Mouse (Mus musculus) embryonic facial prominence, embryonic 15.5 days (tissue): ENCODE measurements around the gene Gstm1. TPM values are rescaled to one million over a fixed set of nuclear protein-coding genes. Genes with fewer than 3 reads are reported as not detected.

Experiments
- ATAC-seq: fragments of 200-750 bp; cut with Nextera tagmentation; 2 replicates; pipeline ENCODE4 v1.8.0; 2017; ENCODE audit warnings: low read depth, moderate TSS enrichment; ENCODE audit not compliant: insufficient number of reproducible peaks, low FRiP score, low TSS enrichment
- H3K27ac ChIP-seq: fragments of 300-500 bp; sonication (generic); replicated peaks from 2 replicates; pipeline ENCODE4 v1.5.1; 2015; ENCODE audit warnings: mild to moderate bottlenecking, inconsistent platforms
- H3K27me3 ChIP-seq: fragments of 300-500 bp; sonication (generic); 2 replicates; pipeline ENCODE4 v1.6.1; 2015; ENCODE audit warnings: inconsistent platforms
- H3K36me3 ChIP-seq: fragments of 300-500 bp; sonication (generic); 2 replicates; pipeline ENCODE4 v1.6.1; 2015; ENCODE audit warnings: mild to moderate bottlenecking, inconsistent platforms
- H3K4me1 ChIP-seq: fragments of 300-500 bp; sonication (generic); 2 replicates; pipeline ENCODE4 v1.6.1; 2015; ENCODE audit warnings: inconsistent platforms
- H3K4me2 ChIP-seq: fragments of 300-500 bp; sonication (generic); replicated peaks from 2 replicates; pipeline ENCODE4 v1.6.1; 2015; ENCODE audit warnings: mild to moderate bottlenecking, inconsistent platforms
- H3K4me3 ChIP-seq: fragments of 300-500 bp; sonication (generic); replicated peaks from 2 replicates; pipeline ENCODE4 v1.5.1; 2015; ENCODE audit warnings: mild to moderate bottlenecking, inconsistent platforms
- H3K9ac ChIP-seq: fragments of 300-500 bp; sonication (generic); 2 replicates; pipeline ENCODE4 v1.6.1; 2015; ENCODE audit warnings: inconsistent platforms
- H3K9me3 ChIP-seq: fragments of 300-500 bp; sonication (generic); replicated peaks from 2 replicates; pipeline ENCODE4 v1.6.1; 2016; ENCODE audit warnings: inconsistent platforms
- WGBS: fragments of 180-500 bp; shearing (Covaris S2); methylation state at CpG from one replicate; pipeline ENCODE4 v1.1.7; 2015; 5-methylcytosine and 5-hydroxymethylcytosine counted together
- polyA plus RNA-seq: library from polyadenylated mRNA; unstranded; fragments of >200 nt; fragmentation: Nextera tagmentation; extraction: Ambion mirVana; gene quantifications from 2 replicates; pipeline ENCODE4 v1.2.1, GENCODE M21; 2015

Gstm1 gene
- polyA plus RNA-seq, 1 experiment from 2014 or later = 220 TPM

- Histone ChIP-seq H3K4me3 (no peak overlapping the region), H3K36me3 (no peaks in the 10 kb centered on the region), H3K9me3 (no peaks in the 10 kb centered on the region), H3K4me2 (no peak overlapping the region), H3K27ac (no peak overlapping the region), H3K9ac (no peak overlapping the region), H3K27me3 (no peaks in the 10 kb centered on the region), H3K4me1 (no peaks in the 10 kb centered on the region)
- no peak for ATAC-seq
- WGBS = 67% methylated on average over 5 of the region's 5 CpGs
These were observed 53.0 kb downstream of the Gstm1 start for GRCm38 (mm10) chr3:107964656-107965308.

GRCm38 (mm10) chr3:107964026-107964425 is 53.7 kb downstream of the Gstm1 start:
- H3K4me3 ChIP-seq = no peak overlapping the region
- H3K4me1 ChIP-seq = no peaks in the 10 kb centered on the region
- no peak overlapping the region for H3K27ac ChIP-seq
- no peak overlapping the region for H3K9ac ChIP-seq
- no peak for ATAC-seq
- H3K36me3 ChIP-seq = no peaks in the 10 kb centered on the region
- no peaks in the 10 kb centered on the region for H3K9me3 ChIP-seq
- 84% methylated on average over 4 of the region's 4 CpGs for WGBS
- H3K4me2 ChIP-seq = no peak overlapping the region
- no peaks in the 10 kb centered on the region for H3K27me3 ChIP-seq

Other genes with a start within 250 kb of the Gstm1 start
- gene Eps8l3, start 140.7 kb downstream of the Gstm1 start, polyA plus RNA-seq = not detected in 2 replicates
- 213 and 231 TPM in 2 replicates for gene Gstm5, start 122.2 kb downstream of the Gstm1 start, polyA plus RNA-seq
- gene Gstm7, start 86.2 kb downstream of the Gstm1 start, polyA plus RNA-seq = 13.7 and 14.4 TPM in 2 replicates
- 6.6 and 6.7 TPM in 2 replicates for gene Gstm6, start 74.2 kb downstream of the Gstm1 start, polyA plus RNA-seq
- not detected in 2 replicates for gene Gstm3, start 48.7 kb downstream of the Gstm1 start, polyA plus RNA-seq
- 60.2 and 73.5 TPM in 2 replicates for gene Gstm2, start 31.5 kb downstream of the Gstm1 start, polyA plus RNA-seq
- gene Gstm4, start 26.9 kb upstream of the Gstm1 start, polyA plus RNA-seq = 12.7 and 15.3 TPM in 2 replicates
- 44.3 and 44.9 TPM in 2 replicates for gene Ampd2, start 68.7 kb upstream of the Gstm1 start, polyA plus RNA-seq
- gene Gnat2, start 74.8 kb upstream of the Gstm1 start, polyA plus RNA-seq = 0.39 and 0.61 TPM in 2 replicates
- 154 and 161 TPM in 2 replicates for gene Gnai3, start 128.2 kb upstream of the Gstm1 start, polyA plus RNA-seq
- 0.11 and 0.25 TPM in 2 replicates for gene Gpr61, start 136.9 kb upstream of the Gstm1 start, polyA plus RNA-seq
- gene Amigo1, start 168.4 kb upstream of the Gstm1 start, polyA plus RNA-seq = 6.3 and 6.8 TPM in 2 replicates
- gene Cyb561d1, start 183.2 kb upstream of the Gstm1 start, polyA plus RNA-seq = 2.8 and 3.0 TPM in 2 replicates
- 18.4 and 20.4 TPM in 2 replicates for gene Atxn7l2, start 193.0 kb upstream of the Gstm1 start, polyA plus RNA-seq
- 2.7 and 3.3 TPM in 2 replicates for gene Sypl2, start 208.7 kb upstream of the Gstm1 start, polyA plus RNA-seq
- 263 and 265 TPM in 2 replicates for gene Psma5, start 239.0 kb upstream of the Gstm1 start, polyA plus RNA-seq